Mouse (Mus musculus) midbrain, embryonic 15.5 days (tissue): ENCODE data around the gene Cfap97d1. TPM values are rescaled to one million over a fixed set of nuclear protein-coding genes. Genes with fewer than 3 reads are reported as not detected.

Experiments
- polyA plus RNA-seq: library from polyadenylated mRNA; unstranded; fragments of >200 nt; fragmentation: Nextera tagmentation; extraction: Ambion mirVana; gene quantifications from 2 replicates; pipeline ENCODE4 v1.2.1, GENCODE M21; 2015

Gene Cfap97d1
- polyA plus RNA-seq, 1 experiment from 2014 or later: not detected

Other genes starting within 250 kb of the Cfap97d1 start
- 5.9 and 7.5 TPM in 2 replicates for gene Etv4, start 198.9 kb upstream of the Cfap97d1 start, polyA plus RNA-seq
- 0.57 and 0.75 TPM in 2 replicates for gene Meox1, start 89.9 kb upstream of the Cfap97d1 start, polyA plus RNA-seq
- gene Sost, start 17.3 kb upstream of the Cfap97d1 start, polyA plus RNA-seq: not detected in 2 replicates
- gene Dusp3, start 2.7 kb downstream of the Cfap97d1 start, polyA plus RNA-seq: 21.7 and 22.2 TPM in 2 replicates
- gene Mpp3, start 44.2 kb downstream of the Cfap97d1 start, polyA plus RNA-seq: 60.1 and 62.9 TPM in 2 replicates
- gene Cd300lg, start 57.2 kb downstream of the Cfap97d1 start, polyA plus RNA-seq: 0.31 and 0.43 TPM in 2 replicates
- gene Mpp2, start 104.2 kb downstream of the Cfap97d1 start, polyA plus RNA-seq: 33.4 and 36.4 TPM in 2 replicates
- gene Ppy, start 117.0 kb downstream of the Cfap97d1 start, polyA plus RNA-seq: not detected in 2 replicates
- gene Pyy, start 123.6 kb downstream of the Cfap97d1 start, polyA plus RNA-seq: not detected in 2 replicates
- 0.10 and 0.30 TPM in 2 replicates for gene Nags, start 161.2 kb downstream of the Cfap97d1 start, polyA plus RNA-seq
- 45.3 and 46.5 TPM in 2 replicates for gene Tmem101, start 172.1 kb downstream of the Cfap97d1 start, polyA plus RNA-seq
- gene Lsm12, start 201.0 kb downstream of the Cfap97d1 start, polyA plus RNA-seq: 111 and 118 TPM in 2 replicates
- 38.6 and 43.3 TPM in 2 replicates for gene G6pc3, start 205.3 kb downstream of the Cfap97d1 start, polyA plus RNA-seq
- gene Hdac5, start 245.9 kb downstream of the Cfap97d1 start, polyA plus RNA-seq: 90.3 and 105 TPM in 2 replicates